Mouse (Mus musculus): ENCODE data around the gene Gm42742. TPM values are rescaled to one million over a fixed set of nuclear protein-coding genes. Genes with fewer than 3 reads are reported as not detected.

Gene Gm42742
- polyA plus RNA-seq, 1 experiment from 2014 or later, result 52.7 TPM

- DNase-seq (ENCODE audit: low spot score) (no peak), ATAC-seq (replicated peaks; ENCODE audit: insufficient number of reproducible peaks, low FRiP score, low TSS enrichment, low read depth) (no peak)
- Histone ChIP-seq H3K9ac (replicated peaks; ENCODE audit: low read length) (peak overlapping the region; percentile 29), H3K27me3 (ENCODE audit: control insufficient read depth, insufficient read depth, low read length) (no peaks in the 10 kb centered on the region), H3K4me3 (ENCODE audit: low read depth, low read length) (no peak overlapping the region), H3K9me3 (replicated peaks; ENCODE audit: control insufficient read depth, low read length) (no peaks in the 10 kb centered on the region), H3K36me3 (replicated peaks; ENCODE audit: control insufficient read depth, insufficient read depth, low read depth, low read length) (peaks cover 4% of the 10 kb centered on the region), H3K4me2 (ENCODE audit: low read depth, low read length) (no peak overlapping the region), H3K4me1 (ENCODE audit: control insufficient read depth, insufficient read depth, low read length) (peaks cover 15% of the 10 kb centered on the region), H3K27ac (replicated peaks; ENCODE audit: low read depth, low read length) (no peak overlapping the region; the same call in 1 of the 2 replicates)
- WGBS, result 59% methylated on average over 6 of the region's 6 CpGs
Measured at GRCm38 (mm10) chr7:127017950-127018345, 2.9 kb downstream of the Gm42742 start.

GRCm38 (mm10) chr7:127016971-127017949 lies 3.6 kb downstream of the Gm42742 start, which contains the start of gene Pagr1a:
Pagr1a (minus strand) TSS chr7:127017352.
- DNase-seq (ENCODE audit: low spot score), result peak; percentile 100
- Histone ChIP-seq H3K27me3 (ENCODE audit: control insufficient read depth, insufficient read depth, low read length) (no peaks in the 10 kb centered on the region), H3K4me3 (ENCODE audit: low read depth, low read length) (peak within 1 kb of the TSS; percentile 66), H3K9ac (replicated peaks; ENCODE audit: low read length) (peak within 1 kb of the TSS; percentile 87), H3K4me1 (ENCODE audit: control insufficient read depth, insufficient read depth, low read length) (peaks cover 13% of the 10 kb centered on the region), H3K27ac (replicated peaks; ENCODE audit: low read depth, low read length) (peak within 1 kb of the TSS; percentile 88), H3K9me3 (replicated peaks; ENCODE audit: control insufficient read depth, low read length) (no peaks in the 10 kb centered on the region), H3K4me2 (ENCODE audit: low read depth, low read length) (peak within 1 kb of the TSS; percentile 85), H3K36me3 (replicated peaks; ENCODE audit: control insufficient read depth, insufficient read depth, low read depth, low read length) (peaks cover 4% of the 10 kb centered on the region)
- 4% methylated on average over 39 of the region's 39 CpGs for WGBS
- ATAC-seq (replicated peaks; ENCODE audit: insufficient number of reproducible peaks, low FRiP score, low TSS enrichment, low read depth), result peak; percentile 69

GRCm38 (mm10) chr7:127016486-127016938 lies 4.4 kb downstream of the Gm42742 start:
- 0% methylated on average over 22 of the region's 22 CpGs for WGBS
- DNase-seq (ENCODE audit: low spot score), result no peak

GRCm38 (mm10) chr7:127016481-127016485 lies 4.6 kb downstream of the Gm42742 start, which contains the start of gene Pagr1b:
Pagr1b (minus strand) TSS chr7:127016484.
- peaks cover 13% of the 10 kb centered on the region for H3K4me1 ChIP-seq (ENCODE audit: control insufficient read depth, insufficient read depth, low read length)

More at GRCm38 (mm10) chr7:127016486-127016938, 4.4 kb downstream of the Gm42742 start:
- Histone ChIP-seq H3K9ac (replicated peaks; ENCODE audit: low read length) (peak overlapping the region; percentile 87), H3K4me1 (ENCODE audit: control insufficient read depth, insufficient read depth, low read length) (peaks cover 13% of the 10 kb centered on the region), H3K27me3 (ENCODE audit: control insufficient read depth, insufficient read depth, low read length) (no peaks in the 10 kb centered on the region), H3K4me2 (ENCODE audit: low read depth, low read length) (peak overlapping the region; percentile 85), H3K36me3 (replicated peaks; ENCODE audit: control insufficient read depth, insufficient read depth, low read depth, low read length) (peaks cover 4% of the 10 kb centered on the region), H3K9me3 (replicated peaks; ENCODE audit: control insufficient read depth, low read length) (no peaks in the 10 kb centered on the region), H3K27ac (replicated peaks; ENCODE audit: low read depth, low read length) (peak overlapping the region; percentile 88), H3K4me3 (ENCODE audit: low read depth, low read length) (peak overlapping the region; percentile 66)
- ATAC-seq (replicated peaks; ENCODE audit: insufficient number of reproducible peaks, low FRiP score, low TSS enrichment, low read depth), result peak; percentile 32

GRCm38 (mm10) chr7:127016081-127016480 lies 4.8 kb downstream of the Gm42742 start:
- peak overlapping the region; percentile 66 for H3K4me3 ChIP-seq (ENCODE audit: low read depth, low read length)
- ATAC-seq (replicated peaks; ENCODE audit: insufficient number of reproducible peaks, low FRiP score, low TSS enrichment, low read depth) (peak; percentile 15; the same call in 1 of the 2 replicates), DNase-seq (ENCODE audit: low spot score) (peak; percentile 61)
- H3K4me2 ChIP-seq (ENCODE audit: low read depth, low read length), result peak overlapping the region; percentile 85
- WGBS, result 2% methylated on average over 10 of the region's 10 CpGs
- no peaks in the 10 kb centered on the region for H3K27me3 ChIP-seq (ENCODE audit: control insufficient read depth, insufficient read depth, low read length)
- peaks cover 13% of the 10 kb centered on the region for H3K4me1 ChIP-seq (ENCODE audit: control insufficient read depth, insufficient read depth, low read length)
- peaks cover 4% of the 10 kb centered on the region for H3K36me3 ChIP-seq (replicated peaks; ENCODE audit: control insufficient read depth, insufficient read depth, low read depth, low read length)
- peak overlapping the region; percentile 88 for H3K27ac ChIP-seq (replicated peaks; ENCODE audit: low read depth, low read length)
- H3K9ac ChIP-seq (replicated peaks; ENCODE audit: low read length), result peak overlapping the region; percentile 87
- no peaks in the 10 kb centered on the region for H3K9me3 ChIP-seq (replicated peaks; ENCODE audit: control insufficient read depth, low read length)

More at GRCm38 (mm10) chr7:127016481-127016485, 4.6 kb downstream of the Gm42742 start, which contains the start of gene Pagr1b:
- H3K27ac ChIP-seq (replicated peaks; ENCODE audit: low read depth, low read length), result peak within 1 kb of the TSS; percentile 88
- peak within 1 kb of the TSS; percentile 66 for H3K4me3 ChIP-seq (ENCODE audit: low read depth, low read length)
- no peaks in the 10 kb centered on the region for H3K27me3 ChIP-seq (ENCODE audit: control insufficient read depth, insufficient read depth, low read length)
- ATAC-seq (replicated peaks; ENCODE audit: insufficient number of reproducible peaks, low FRiP score, low TSS enrichment, low read depth) (no peak), DNase-seq (ENCODE audit: low spot score) (no peak)
- H3K9me3 ChIP-seq (replicated peaks; ENCODE audit: control insufficient read depth, low read length), result no peaks in the 10 kb centered on the region
- H3K4me2 ChIP-seq (ENCODE audit: low read depth, low read length), result peak within 1 kb of the TSS; percentile 85
- peak within 1 kb of the TSS; percentile 87 for H3K9ac ChIP-seq (replicated peaks; ENCODE audit: low read length)
- peaks cover 4% of the 10 kb centered on the region for H3K36me3 ChIP-seq (replicated peaks; ENCODE audit: control insufficient read depth, insufficient read depth, low read depth, low read length)

- peaks cover 11% of the 10 kb centered on the region for H3K4me1 ChIP-seq (ENCODE audit: control insufficient read depth, insufficient read depth, low read length)
- ATAC-seq (replicated peaks; ENCODE audit: insufficient number of reproducible peaks, low FRiP score, low TSS enrichment, low read depth) (no peak), DNase-seq (ENCODE audit: low spot score) (no peak)
- WGBS, result 92% methylated on average over 12 of the region's 12 CpGs
- no peak overlapping the region for H3K27ac ChIP-seq (replicated peaks; ENCODE audit: low read depth, low read length)
- H3K27me3 ChIP-seq (ENCODE audit: control insufficient read depth, insufficient read depth, low read length), result no peaks in the 10 kb centered on the region
- H3K4me3 ChIP-seq (ENCODE audit: low read depth, low read length), result no peak overlapping the region
- H3K9me3 ChIP-seq (replicated peaks; ENCODE audit: control insufficient read depth, low read length), result no peaks in the 10 kb centered on the region
- H3K36me3 ChIP-seq (replicated peaks; ENCODE audit: control insufficient read depth, insufficient read depth, low read depth, low read length), result peaks cover 4% of the 10 kb centered on the region
- H3K9ac ChIP-seq (replicated peaks; ENCODE audit: low read length), result peak overlapping the region; percentile 22; the same call in 1 of the 2 replicates
- peak overlapping the region; percentile 85; the same call in 1 of the 2 replicates for H3K4me2 ChIP-seq (ENCODE audit: low read depth, low read length)
Measured at GRCm38 (mm10) chr7:127014993-127015392, 5.9 kb downstream of the Gm42742 start.

GRCm38 (mm10) chr7:127014320-127014719 lies 6.6 kb downstream of the Gm42742 start, which contains the start of gene Mvp:
Mvp (minus strand) TSS chr7:127014621.
- peaks cover 4% of the 10 kb centered on the region for H3K36me3 ChIP-seq (replicated peaks; ENCODE audit: control insufficient read depth, insufficient read depth, low read depth, low read length)
- peaks cover 11% of the 10 kb centered on the region; the same call in 1 of the 2 replicates for H3K4me1 ChIP-seq (ENCODE audit: control insufficient read depth, insufficient read depth, low read length)
- ATAC-seq (replicated peaks; ENCODE audit: insufficient number of reproducible peaks, low FRiP score, low TSS enrichment, low read depth) (no peak), DNase-seq (ENCODE audit: low spot score) (peak; percentile 54)
- H3K9ac ChIP-seq (replicated peaks; ENCODE audit: low read length), result peak within 1 kb of the TSS; percentile 41
- WGBS, result 45% methylated on average over 11 of the region's 11 CpGs
- no peak within 1 kb of the TSS for H3K27ac ChIP-seq (replicated peaks; ENCODE audit: low read depth, low read length)
- H3K4me2 ChIP-seq (ENCODE audit: low read depth, low read length), result peak within 1 kb of the TSS; percentile 85
- H3K4me3 ChIP-seq (ENCODE audit: low read depth, low read length), result peak within 1 kb of the TSS; percentile 18
- no peaks in the 10 kb centered on the region for H3K9me3 ChIP-seq (replicated peaks; ENCODE audit: control insufficient read depth, low read length)
- no peaks in the 10 kb centered on the region for H3K27me3 ChIP-seq (ENCODE audit: control insufficient read depth, insufficient read depth, low read length)

- no peaks in the 10 kb centered on the region for H3K27me3 ChIP-seq (ENCODE audit: control insufficient read depth, insufficient read depth, low read length)
- H3K4me2 ChIP-seq (ENCODE audit: low read depth, low read length), result no peak overlapping the region
- H3K9me3 ChIP-seq (replicated peaks; ENCODE audit: control insufficient read depth, low read length), result no peaks in the 10 kb centered on the region
- no peak overlapping the region for H3K27ac ChIP-seq (replicated peaks; ENCODE audit: low read depth, low read length)
- peaks cover 4% of the 10 kb centered on the region for H3K36me3 ChIP-seq (replicated peaks; ENCODE audit: control insufficient read depth, insufficient read depth, low read depth, low read length)
- peaks cover 11% of the 10 kb centered on the region; the same call in 1 of the 2 replicates for H3K4me1 ChIP-seq (ENCODE audit: control insufficient read depth, insufficient read depth, low read length)
- 97% methylated on average over 6 of the region's 6 CpGs for WGBS
- ATAC-seq (replicated peaks; ENCODE audit: insufficient number of reproducible peaks, low FRiP score, low TSS enrichment, low read depth) (no peak), DNase-seq (ENCODE audit: low spot score) (no peak)
- no peak overlapping the region for H3K9ac ChIP-seq (replicated peaks; ENCODE audit: low read length)
- no peak overlapping the region for H3K4me3 ChIP-seq (ENCODE audit: low read depth, low read length)
Measured at GRCm38 (mm10) chr7:127013385-127013784, 7.5 kb downstream of the Gm42742 start.
